Mouse (Mus musculus) CD4-positive helper T cell, adult 2 months (primary cell): ENCODE results near the gene Plod2.

ENCODE experiments used
- DNase-seq: peaks from one replicate; pipeline ENCODE4 v3.0.0-alpha.2; 2012; ENCODE audit warnings: low read depth, missing footprints, low spot score

Plod2 gene

DNA sequence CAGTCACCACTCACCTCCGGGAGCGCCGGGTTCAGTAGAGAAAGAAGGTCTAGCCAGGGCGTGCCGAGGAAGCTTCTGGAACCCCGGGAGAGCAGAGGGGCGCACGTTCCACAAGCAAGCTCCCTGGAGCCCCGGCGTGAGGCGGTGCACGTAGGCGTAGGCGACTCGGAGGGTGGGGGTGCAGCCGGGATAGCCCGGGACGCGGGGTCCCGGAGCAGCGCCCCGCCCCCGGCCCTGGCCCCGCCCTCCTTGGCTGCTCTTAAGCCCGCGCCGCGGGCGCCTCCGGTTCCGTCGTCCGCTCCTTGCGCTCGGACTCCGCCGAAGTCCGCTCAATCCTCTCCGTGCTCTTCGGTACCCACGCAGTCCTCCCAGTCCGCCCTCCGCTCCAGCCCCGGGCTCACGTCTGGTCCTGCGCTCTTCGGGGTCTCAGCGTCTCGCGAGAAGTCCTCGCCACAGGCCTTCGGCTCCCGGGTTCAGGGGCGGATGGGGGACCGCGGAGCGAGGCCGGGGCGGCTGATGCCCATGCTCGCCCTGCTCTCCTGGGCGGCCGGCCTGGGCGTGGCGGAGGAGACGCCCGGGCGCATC is at the start of gene Plod2:
Plod2 (plus strand) TSS at position 247 of the 585 bp plus-strand sequence.
- DNase-seq, result peak; percentile 50

- peak; percentile 38 for DNase-seq
Observed at GRCm38 (mm10) chr9:92499710-92500410, 42.2 kb upstream of the Plod2 start.

DNA sequence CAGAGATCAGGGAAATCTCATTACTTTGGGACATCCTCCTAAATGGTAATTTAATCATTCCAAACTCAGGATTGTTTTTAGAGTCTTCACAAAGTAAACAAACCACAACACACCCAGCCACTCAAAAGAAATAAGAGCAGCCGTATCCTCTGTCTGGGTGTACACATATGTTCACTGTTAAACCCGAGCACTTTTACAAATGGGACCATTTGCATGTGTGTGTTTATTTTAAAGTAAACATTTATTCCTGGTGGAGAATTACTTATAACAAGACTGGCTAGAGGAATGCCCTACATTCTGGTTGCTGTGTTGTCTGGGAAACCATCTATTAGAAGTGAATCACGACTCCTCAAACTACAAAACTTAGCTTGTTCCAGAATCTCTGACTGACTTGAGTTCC is 37.8 kb upstream of the Plod2 start:
- DNase-seq, result no peak

DNA sequence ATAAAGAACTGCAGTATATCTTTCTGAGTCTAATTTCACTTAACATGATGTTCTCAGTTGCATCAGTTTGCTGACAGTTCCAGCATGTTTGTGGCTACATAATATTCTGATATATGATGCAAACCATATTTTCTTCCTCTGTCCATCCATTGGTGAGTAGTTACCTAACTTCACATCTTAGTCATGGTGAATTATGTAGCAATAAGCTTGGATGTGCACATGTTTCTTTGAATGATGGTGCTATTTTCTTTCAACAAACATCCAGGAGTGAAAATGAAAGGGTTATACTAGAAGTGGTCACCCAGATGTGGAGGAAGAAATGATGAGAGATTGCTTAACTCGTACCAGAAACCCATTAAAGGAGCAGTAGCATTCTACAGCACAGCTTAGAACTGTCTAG is 37.1 kb upstream of the Plod2 start:
- no peak for DNase-seq

GRCm38 (mm10) chr9:92511696-92512095 is 30.3 kb upstream of the Plod2 start:
- no peak for DNase-seq

DNA sequence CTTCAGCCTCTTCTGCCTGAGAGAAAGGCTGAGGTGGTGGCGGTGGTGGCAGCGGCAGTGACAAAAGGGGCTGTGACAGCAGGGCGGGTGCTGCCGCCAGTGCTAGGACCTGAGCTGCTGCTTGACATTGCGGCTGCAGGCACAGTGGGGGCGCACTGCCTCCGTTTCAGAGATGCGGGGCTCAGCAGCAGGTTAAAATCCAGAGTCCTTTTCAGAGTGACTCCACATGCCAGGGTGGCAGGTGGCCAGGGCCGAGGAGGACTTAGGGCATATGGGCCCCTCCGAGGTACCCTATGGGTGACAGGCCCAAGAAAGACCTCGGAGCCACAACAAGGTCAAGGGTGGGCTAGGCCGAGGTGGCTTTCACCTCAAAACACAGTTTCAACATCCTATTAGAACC is 25.0 kb upstream of the Plod2 start:
- no peak for DNase-seq

GRCm38 (mm10) chr9:92520751-92521150 is 21.3 kb upstream of the Plod2 start:
- DNase-seq, result no peak

- no peak for DNase-seq
Observed at GRCm38 (mm10) chr9:92524506-92524905, 17.5 kb upstream of the Plod2 start.

GRCm38 (mm10) chr9:92530055-92530454 is 12.0 kb upstream of the Plod2 start:
- DNase-seq, result no peak

DNA sequence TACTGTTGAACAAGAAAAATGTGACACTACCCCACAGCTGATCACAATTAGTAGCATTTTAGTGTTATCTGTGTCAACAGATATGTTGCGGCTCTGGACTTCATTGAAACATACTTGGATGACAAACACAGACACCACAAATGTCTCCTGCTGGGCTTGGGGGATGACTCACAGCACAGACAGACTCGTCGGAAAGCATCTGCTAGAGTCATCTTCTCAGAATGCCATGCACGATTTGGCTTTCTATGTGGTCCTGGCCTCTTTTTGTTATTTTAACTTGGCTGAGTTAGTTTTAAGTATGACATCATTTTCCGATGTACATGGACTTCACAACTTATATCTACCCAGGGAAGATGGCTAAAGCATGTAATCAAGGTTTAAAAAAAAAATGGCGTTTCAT is 4.3 kb upstream of the Plod2 start:
- DNase-seq, result no peak

GRCm38 (mm10) chr9:92538216-92538615 is 3.8 kb upstream of the Plod2 start:
- no peak for DNase-seq

GRCm38 (mm10) chr9:92542591-92543416 is 781 bp downstream of the Plod2 start:
- DNase-seq, result no peak

DNA sequence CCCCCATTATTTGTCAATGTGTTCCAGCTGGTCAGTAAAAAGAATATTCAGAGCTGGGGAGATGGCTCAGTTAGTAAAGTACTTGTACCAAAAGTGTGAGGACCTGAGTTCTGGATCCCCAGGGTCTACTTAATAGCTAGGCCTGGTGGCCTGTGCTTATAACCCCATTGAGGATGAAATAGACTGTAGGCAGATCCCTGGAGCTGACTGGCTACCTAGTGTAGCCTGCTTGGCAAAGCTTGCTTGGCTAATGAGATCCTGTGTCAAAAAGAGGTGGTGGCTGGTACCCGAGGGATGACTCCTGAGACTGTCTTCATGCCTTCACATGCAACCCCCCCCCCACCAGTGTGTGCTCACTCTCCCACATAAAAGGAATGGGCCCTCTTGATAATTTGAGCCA is 2.1 kb downstream of the Plod2 start:
- DNase-seq, result no peak

GRCm38 (mm10) chr9:92545021-92545420 is 3.0 kb downstream of the Plod2 start:
- DNase-seq, result no peak

GRCm38 (mm10) chr9:92546446-92546845 is 4.4 kb downstream of the Plod2 start:
- DNase-seq, result no peak

DNA sequence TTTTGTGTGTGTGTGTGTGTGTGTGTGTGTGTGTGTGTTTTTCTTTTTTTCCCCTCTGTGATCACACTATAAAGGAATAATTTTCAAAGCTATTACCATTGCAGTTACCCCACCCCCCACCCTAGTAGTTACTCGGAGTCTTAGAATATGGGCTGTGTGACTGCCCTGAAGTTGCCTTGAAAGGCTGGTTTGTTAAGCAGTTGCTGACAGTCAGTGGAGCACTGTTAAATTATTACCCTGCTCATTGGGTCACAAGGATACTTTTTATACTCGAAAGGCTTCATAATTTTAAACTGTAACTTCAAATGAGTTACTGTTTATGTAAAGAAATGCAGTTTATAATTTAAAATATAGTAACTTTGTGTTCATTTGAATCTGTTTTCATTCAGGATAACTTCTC is 5.1 kb downstream of the Plod2 start:
- no peak for DNase-seq

- no peak for DNase-seq
Observed at GRCm38 (mm10) chr9:92547821-92548220, 5.8 kb downstream of the Plod2 start.

- DNase-seq, result no peak
Observed at GRCm38 (mm10) chr9:92548603-92549002, 6.6 kb downstream of the Plod2 start.

DNA sequence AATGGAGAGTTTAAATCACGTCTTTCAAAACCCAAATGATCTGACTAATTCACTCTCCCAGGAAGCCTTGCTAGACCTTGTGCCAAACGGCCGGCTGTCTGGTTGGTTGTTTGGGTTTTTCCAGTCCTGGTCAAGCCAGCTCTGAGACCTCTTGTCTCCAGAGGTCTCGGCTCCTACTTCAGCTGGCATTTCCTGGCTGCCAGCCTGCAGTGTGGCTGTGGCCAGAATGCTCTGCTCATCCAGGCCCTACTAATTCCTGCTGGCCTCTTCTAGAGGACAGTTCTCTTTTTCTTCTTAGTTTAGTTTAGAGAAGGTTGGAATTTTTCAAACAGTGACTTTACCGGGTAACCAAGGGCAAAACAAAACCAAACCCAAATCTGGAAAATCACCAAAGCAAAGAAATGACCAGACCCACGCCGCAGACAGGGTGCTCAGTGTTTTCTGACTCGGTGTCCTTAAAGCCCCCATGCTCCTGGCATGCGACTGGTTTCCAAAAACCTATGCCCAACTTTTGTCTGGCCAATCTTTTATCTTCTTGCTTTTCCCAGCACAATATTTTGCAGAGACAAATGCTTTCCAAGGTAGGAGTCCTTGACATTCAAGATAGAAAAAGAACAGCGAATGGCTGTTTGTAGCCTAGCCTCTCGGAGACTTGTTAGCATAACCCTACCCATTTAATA is 7.9 kb downstream of the Plod2 start:
- no peak for DNase-seq

- no peak for DNase-seq
Observed at GRCm38 (mm10) chr9:92550981-92551380, 9.0 kb downstream of the Plod2 start.

GRCm38 (mm10) chr9:92551666-92552065 is 9.6 kb downstream of the Plod2 start:
- no peak for DNase-seq

DNA sequence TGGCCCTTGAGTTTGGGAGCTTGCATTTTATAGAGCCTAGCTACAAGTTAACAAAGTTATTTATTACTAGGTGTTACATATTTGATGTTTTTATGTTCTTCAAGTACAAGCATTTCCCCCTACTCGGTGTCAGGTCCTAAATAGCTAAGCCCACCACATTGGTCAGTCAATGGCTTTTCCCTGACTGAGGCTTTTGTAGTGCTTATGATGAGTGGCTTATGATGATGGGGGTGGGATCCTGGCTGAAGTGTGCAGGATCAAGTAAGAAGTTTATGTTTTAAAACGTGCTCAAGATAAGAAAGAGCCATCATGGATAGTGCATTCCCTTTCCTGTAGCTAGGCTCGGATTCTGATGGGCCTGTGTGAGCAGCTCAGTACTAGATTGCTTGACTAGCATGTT is 10.7 kb downstream of the Plod2 start:
- DNase-seq, result no peak
